Mouse (Mus musculus) lung, adult 2 months (tissue): ENCODE measurements around the gene Gnai2. TPM values are rescaled to one million over a fixed set of nuclear protein-coding genes. Genes with fewer than 3 reads are reported as not detected.
A peak's percentile ranks its signal among the peaks of the same experiment; 100 is the strongest.

ENCODE experiments used
- DNase-seq: peaks from one replicate; pipeline ENCODE4 v3.0.0; 2022
- H3K4me1 ChIP-seq: fragments of 200-500 bp; 2 replicates; pipeline ENCODE4 v1.6.1; 2011; ENCODE audit warnings: low read length; ENCODE audit not compliant: control insufficient read depth, insufficient read depth
- H3K4me3 ChIP-seq: fragments of 200-500 bp; replicated peaks from 2 replicates; pipeline ENCODE3; 2011; ENCODE audit warnings: low read depth, mild to moderate bottlenecking, control low read depth, low read length; ENCODE audit errors: extremely low read depth
- CTCF ChIP-seq: fragments of 200-500 bp; IDR thresholded peaks from 2 replicates; pipeline ENCODE4 v1.5.1; 2011; ENCODE audit warnings: mild to moderate bottlenecking, low read length, control low read depth; ENCODE audit not compliant: insufficient read depth
- POLR2A ChIP-seq: fragments of 200-500 bp; IDR thresholded peaks from 2 replicates; pipeline ENCODE4 v1.6.1; 2011; ENCODE audit warnings: low read depth, mild to moderate bottlenecking, control low read depth, low read length, borderline replicate concordance; ENCODE audit errors: extremely low read depth
- WGBS: fragments of 180-500 bp; shearing (Covaris S2); methylation state at CpG from one replicate; pipeline ENCODE4 v1.1.7; 2018; 5-methylcytosine and 5-hydroxymethylcytosine counted together
- polyA plus RNA-seq: library from polyadenylated mRNA; depleted of rRNA; stranded (reverse); fragments of >200 nt; gene quantifications from 2 replicates; pipeline ENCODE4 v1.2.3, GENCODE M21; 2012

Gene Gnai2
- polyA plus RNA-seq, 1 experiment: 991 TPM

DNA sequence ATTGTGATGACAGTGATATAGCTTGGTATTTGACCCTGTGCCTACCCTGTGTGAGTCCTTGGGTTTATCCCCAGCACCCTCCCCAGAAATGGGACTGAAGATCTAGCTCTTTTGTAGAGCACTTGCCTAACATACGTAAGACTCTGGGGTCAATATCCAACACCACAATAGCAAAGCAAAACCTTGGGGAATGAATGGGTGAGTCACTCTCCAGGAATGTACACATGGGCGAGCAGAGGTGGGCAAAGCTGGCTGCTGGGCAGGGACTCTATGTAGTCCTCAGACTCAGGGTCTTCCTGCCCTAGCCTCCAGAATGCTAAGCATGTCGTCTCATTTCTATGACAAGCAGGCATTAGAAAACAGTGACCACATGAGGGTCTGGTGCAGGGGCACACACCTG lies 13.6 kb upstream of the Gnai2 start:
- peaks cover 8% of the 10 kb centered on the region for H3K4me1 ChIP-seq
- no peak for TF ChIP-seq CTCF
- no peak for TF ChIP-seq POLR2A
- 56% methylated on average over 3 of the region's 3 CpGs for WGBS
- DNase-seq: no peak
- no peak overlapping the region for H3K4me3 ChIP-seq

GRCm38 (mm10) chr9:107646975-107647374 lies 11.8 kb upstream of the Gnai2 start:
- TF ChIP-seq POLR2A: no peak
- no peak for TF ChIP-seq CTCF
- Histone ChIP-seq H3K4me3 (no peak overlapping the region), H3K4me1 (peaks cover 8% of the 10 kb centered on the region)
- no peak for DNase-seq
- WGBS: 85% methylated on average over 6 of the region's 6 CpGs

GRCm38 (mm10) chr9:107645577-107645976 lies 10.4 kb upstream of the Gnai2 start:
- WGBS: 16% methylated on average over 5 of the region's 5 CpGs
- peak; percentile 72 for DNase-seq
- Histone ChIP-seq H3K4me3 (no peak overlapping the region), H3K4me1 (peaks cover 8% of the 10 kb centered on the region)
- peak; percentile 71 for TF ChIP-seq CTCF
- TF ChIP-seq POLR2A: no peak

GRCm38 (mm10) chr9:107645153-107645510 lies 10.0 kb upstream of the Gnai2 start:
- Histone ChIP-seq H3K4me3 (no peak overlapping the region), H3K4me1 (peaks cover 9% of the 10 kb centered on the region)
- WGBS: 36% methylated on average over 7 of the region's 7 CpGs
- no peak for DNase-seq
- TF ChIP-seq CTCF: no peak
- no peak for TF ChIP-seq POLR2A

- 3% methylated on average over 35 of the region's 35 CpGs for WGBS
- peak; percentile 89 for DNase-seq
These were observed 9.5 kb upstream of the Gnai2 start for GRCm38 (mm10) chr9:107644495-107645152.

GRCm38 (mm10) chr9:107643544-107644214 lies 8.5 kb upstream of the Gnai2 start:
- WGBS: 92% methylated on average over 13 of the region's 13 CpGs
- H3K4me1 ChIP-seq: peaks cover 10% of the 10 kb centered on the region
- TF ChIP-seq CTCF (no peak), POLR2A (no peak)
- H3K4me3 ChIP-seq: no peak overlapping the region
- DNase-seq: no peak

More at GRCm38 (mm10) chr9:107644495-107645152, 9.5 kb upstream of the Gnai2 start:
- H3K4me3 ChIP-seq: peak overlapping the region; percentile 67
- peaks cover 10% of the 10 kb centered on the region for H3K4me1 ChIP-seq
- TF ChIP-seq CTCF (peak; percentile 66), POLR2A (peak; percentile 53; the same call in 1 of the 2 replicates)

DNA sequence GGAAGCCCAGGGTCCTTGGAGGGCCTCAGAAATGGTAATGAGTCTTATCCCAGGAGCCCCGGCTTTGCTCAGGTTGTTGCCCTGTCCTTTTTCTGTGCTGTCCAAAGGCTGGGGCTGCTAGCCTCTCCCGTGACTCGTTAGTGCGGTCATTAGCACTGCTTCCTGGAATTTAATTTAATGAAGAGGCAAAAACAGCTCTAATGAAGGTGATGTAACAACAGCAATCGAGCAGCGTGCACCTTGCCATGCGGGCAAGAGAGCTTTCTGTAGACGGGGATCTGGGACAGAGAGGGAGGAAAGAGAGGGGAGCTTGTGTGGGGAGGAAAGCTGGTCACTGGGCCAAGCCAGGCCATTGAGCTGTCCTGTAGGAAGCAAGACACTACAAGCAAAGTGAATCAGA lies 6.5 kb upstream of the Gnai2 start:
- no peak for DNase-seq
- WGBS: 75% methylated on average over 8 of the region's 8 CpGs
- H3K4me3 ChIP-seq: no peak overlapping the region
- TF ChIP-seq POLR2A (no peak), CTCF (no peak)
- H3K4me1 ChIP-seq: peaks cover 10% of the 10 kb centered on the region

DNA sequence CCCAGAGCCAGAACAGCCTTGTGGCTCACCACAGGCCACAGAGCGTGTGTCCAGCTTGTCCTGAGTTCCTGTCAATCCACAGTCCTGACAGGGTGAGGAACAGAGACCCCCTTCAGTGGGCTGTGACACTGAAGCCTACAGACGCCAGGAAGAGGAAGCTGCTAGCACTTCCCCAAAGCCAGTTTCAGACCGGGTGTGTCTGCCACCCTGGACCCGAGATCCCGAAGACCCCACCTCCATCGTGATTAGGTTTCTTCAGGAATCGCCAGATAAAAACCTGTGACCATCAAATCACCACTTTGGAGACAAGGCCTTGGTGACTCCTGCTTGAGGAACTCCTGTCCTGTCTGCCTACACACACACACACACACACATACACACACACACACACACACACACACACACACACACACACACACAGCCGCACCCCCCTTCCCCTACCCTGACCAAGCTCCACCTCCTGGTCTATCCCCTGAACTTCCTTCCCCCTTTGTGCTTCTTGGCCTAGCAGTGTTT lies 5.1 kb upstream of the Gnai2 start:
- no peak for DNase-seq
- Histone ChIP-seq H3K4me3 (no peak overlapping the region), H3K4me1 (peaks cover 15% of the 10 kb centered on the region)
- no peak for TF ChIP-seq CTCF
- no peak for TF ChIP-seq POLR2A
- WGBS: 28% methylated on average over 8 of the region's 8 CpGs

DNA sequence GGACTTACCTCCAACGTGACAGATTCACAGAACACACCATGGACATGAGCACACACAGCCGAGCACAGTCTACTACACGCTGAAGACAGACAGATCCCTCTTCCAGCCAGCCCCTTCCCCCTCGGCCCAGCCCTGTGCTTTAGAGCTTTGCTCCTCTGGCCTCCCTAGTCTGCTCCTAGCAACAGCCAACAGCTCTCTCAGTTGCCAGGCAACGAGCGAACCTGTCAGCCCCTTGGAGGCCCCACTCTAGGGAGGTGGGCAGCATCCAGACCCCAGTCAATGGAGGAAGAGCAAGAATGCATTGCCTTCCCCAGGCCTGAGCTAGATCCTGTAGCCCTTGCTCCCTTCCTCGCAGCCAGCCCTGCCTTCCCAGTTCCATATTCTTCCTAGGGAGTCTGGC lies 1.9 kb upstream of the Gnai2 start:
- TF ChIP-seq POLR2A (no peak), CTCF (no peak)
- H3K4me3 ChIP-seq: no peak overlapping the region
- H3K4me1 ChIP-seq: peaks cover 18% of the 10 kb centered on the region
- 68% methylated on average over 7 of the region's 7 CpGs for WGBS
- DNase-seq: no peak

DNA sequence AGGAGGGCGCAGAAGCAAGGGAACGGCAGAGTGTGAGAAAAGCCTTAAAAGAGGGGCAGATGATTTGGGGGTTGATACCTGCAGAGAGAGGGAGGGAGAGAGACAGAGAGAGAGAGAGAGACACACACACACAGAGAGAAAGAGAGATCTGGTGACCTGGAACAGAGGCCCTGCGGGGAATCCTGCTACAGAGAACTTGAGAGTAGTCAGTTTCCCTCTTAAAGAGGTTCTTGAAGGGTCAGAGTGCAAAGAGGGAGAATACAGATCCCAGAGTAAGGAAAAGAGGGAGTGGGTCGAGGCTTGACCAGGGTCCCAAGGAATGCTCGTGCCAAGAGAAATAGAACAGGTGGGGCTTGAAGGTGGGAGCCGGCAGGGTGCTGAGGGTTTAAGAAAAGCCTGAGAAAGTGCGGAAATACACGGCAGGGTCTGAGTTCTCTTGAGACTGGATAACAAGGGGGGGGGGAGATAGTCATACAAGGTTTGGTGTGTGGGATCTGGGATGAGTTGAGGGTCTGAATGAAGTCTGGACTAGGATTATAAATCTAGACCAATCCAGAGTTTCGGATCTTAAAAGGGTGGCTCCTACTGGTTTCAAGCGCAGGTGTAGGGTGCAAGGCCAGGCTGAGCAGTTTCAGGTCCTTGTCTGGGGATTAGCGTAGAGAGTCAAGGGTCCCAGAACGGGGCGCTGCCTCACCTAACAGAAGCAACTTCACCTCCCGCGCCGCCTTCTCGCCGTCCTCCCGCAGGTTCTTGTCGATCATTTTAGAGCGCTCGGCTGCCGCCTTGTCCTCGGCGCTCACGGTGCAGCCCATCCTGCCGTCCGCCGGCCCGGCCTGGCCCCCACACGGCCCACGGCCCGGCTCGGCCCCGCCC lies 525 bp downstream of the Gnai2 start:
- Histone ChIP-seq H3K4me3 (peak overlapping the region; percentile 87), H3K4me1 (peaks cover 36% of the 10 kb centered on the region)
- no peak for DNase-seq
- WGBS: under 1% methylated on average over 35 of the region's 35 CpGs
- no peak for TF ChIP-seq CTCF
- TF ChIP-seq POLR2A: no peak
